Mouse (Mus musculus) cerebellum, adult 8-10 months (tissue): Measurements from ENCODE around the gene Cldn34a.
"Not testable (repeated sequence)": the region's sequence is repeated elsewhere in the genome, so short reads cannot be mapped to it uniquely, and the experiment has no call there.

ENCODE experiments used
- DNase-seq: peaks from one replicate; pipeline ENCODE4 v3.0.0; 2022

Gene Cldn34a

GRCm38 (mm10) chrX:152563034-152563433 is at the start of gene Cldn34a:
Gene Cldn34a (plus strand): TSS chrX:152563334.
- no peak for DNase-seq

- DNase-seq: not testable (repeated sequence)
Measured at GRCm38 (mm10) chrX:152518611-152519010, 44.5 kb upstream of the Cldn34a start.

GRCm38 (mm10) chrX:152545736-152546135 is 17.4 kb upstream of the Cldn34a start:
- DNase-seq: no peak

GRCm38 (mm10) chrX:152548180-152548579 is 15.0 kb upstream of the Cldn34a start:
- DNase-seq: no peak

GRCm38 (mm10) chrX:152557446-152557845 is 5.7 kb upstream of the Cldn34a start:
- DNase-seq: no peak
